Mouse (Mus musculus) yolk sac, embryonic 10.5 days (tissue): ENCODE results near the gene Creg2.
"Not testable (repeated sequence)": the region's sequence is repeated elsewhere in the genome, so short reads cannot be mapped to it uniquely, and the experiment has no call there.

Experiments used
- DNase-seq: peaks from one replicate; pipeline ENCODE4 v3.0.0-alpha.2; 2017; ENCODE audit warnings: low spot score

Creg2 gene

DNA sequence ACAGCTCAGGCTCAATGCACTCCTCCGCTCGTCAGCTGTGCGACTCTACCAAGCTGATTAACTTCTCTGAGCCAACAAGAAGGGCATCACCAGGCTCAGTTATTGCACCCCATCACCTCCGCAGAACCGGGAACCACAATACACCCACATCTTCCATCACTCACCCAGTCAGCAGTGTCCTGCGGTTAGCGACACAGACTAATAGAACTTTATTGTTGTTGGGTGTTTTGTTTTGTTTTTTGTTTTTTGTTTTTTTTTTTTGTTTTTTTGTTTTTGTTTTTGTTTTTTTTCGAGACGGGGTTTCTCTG, at the start of gene Creg2:
Creg2 (minus strand) TSS at position 234 of the 308 bp plus-strand sequence.
- no peak for DNase-seq

DNA sequence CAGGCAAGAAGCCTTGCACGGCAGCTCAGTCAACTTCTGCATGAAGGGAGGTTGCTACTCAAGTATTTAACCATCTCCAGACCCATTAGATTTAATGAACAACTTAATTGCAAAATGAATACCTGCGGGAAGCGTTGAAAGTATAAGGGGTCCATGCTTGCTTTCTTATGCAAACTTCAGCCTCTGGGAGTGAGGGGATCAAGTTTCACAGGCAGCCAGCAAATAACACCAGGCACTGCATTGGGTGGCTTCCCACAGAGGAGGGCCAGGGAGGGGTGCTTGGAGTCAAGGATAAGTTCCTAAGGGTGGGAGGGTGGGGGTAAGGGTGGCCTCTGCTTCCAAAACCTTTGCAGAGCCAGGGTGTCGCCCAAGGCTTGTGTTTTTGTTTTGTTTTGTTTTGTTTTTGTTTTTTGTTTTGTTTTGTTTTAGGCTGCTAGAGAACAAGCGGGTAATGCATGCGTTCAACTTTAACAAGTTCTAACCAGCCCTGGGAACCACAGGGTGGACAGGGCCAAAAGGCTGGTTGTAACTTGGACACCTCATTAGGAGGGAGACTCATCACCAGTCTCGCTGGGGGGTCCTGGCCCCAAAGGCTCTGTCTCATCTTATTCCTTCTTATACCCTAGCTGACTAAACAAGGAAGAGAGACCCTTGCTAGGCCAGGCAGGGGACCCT, 49.5 kb upstream of the Creg2 start:
- no peak for DNase-seq

DNA sequence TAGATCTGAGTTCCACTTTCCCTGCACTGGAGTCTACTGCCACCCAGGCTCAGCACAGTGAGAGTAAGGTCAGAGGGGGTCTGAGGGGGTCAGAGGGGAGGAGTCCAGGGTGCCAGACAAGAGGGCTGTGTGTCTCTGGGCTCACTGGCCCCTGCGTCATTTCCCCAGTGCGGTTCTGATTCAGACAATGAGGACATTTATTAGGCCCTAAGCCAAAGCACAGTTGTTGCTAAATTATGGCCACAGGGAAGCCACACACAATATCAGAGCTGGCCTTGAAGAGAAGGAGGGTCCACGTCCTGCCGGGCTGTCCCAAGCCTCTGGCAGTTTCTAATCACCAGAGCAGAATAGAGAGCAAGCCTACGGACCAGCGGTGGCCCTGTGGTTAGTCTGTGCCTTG, 47.2 kb upstream of the Creg2 start:
- DNase-seq, result no peak

DNA sequence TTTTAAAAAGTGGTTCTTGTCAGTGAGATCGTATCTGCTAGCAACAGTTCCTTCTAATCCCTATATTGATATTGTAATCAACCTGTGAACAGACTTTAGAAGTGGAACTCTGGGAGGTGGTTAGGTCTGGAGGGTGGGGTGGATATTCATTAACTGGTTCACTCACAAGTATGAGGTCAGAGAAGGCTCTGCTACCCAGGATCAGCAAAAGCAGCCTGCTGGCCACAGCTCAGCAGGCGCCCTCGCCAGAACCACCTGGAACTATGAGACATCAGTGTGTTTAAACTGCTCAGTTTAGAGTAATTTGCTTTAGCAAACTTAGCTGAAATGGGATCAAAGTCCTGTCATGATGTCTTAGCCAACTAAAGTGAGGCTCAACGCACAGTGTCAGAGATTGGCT, 43.9 kb upstream of the Creg2 start:
- peak; percentile 73 for DNase-seq

DNA sequence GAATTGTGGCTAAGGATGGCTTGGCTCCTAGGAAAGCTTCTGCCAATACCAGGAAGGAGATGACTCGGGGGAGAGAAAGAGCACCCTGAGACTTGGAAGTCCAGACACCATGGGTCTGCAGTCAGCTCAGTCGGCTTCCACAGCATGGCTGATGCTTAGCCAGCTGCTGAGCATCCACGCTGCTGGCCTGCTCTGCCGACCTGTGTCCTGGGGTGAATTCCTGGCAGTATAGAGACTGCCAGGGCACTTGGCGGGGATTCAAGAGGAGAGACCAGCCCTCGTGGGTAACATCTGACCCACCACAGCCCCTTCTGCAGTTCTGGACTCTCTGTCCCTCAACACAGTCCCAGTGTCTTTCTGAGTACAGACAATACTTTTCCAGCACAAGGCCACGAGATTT, 43.5 kb upstream of the Creg2 start:
- DNase-seq, result no peak

DNA sequence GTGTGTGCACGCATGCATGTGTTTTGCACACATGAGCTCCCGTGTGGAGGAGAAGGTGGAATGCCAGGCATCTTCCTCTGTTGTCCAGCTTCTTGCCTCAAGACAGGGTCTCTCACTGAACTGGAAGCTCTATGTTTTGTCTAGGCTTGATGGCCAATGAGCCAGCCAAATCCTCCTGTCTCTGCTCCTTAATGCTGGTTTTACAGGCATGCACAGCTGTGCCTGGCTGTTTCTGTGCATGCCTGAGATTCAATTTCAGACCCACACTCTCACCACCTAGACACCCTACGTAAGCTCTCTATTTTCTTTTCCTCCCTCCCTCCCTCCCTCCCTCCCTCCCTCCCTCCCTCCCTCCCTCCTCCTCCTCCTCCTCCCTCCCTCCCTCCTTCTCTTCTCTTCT, 40.7 kb upstream of the Creg2 start:
- no peak for DNase-seq

DNA sequence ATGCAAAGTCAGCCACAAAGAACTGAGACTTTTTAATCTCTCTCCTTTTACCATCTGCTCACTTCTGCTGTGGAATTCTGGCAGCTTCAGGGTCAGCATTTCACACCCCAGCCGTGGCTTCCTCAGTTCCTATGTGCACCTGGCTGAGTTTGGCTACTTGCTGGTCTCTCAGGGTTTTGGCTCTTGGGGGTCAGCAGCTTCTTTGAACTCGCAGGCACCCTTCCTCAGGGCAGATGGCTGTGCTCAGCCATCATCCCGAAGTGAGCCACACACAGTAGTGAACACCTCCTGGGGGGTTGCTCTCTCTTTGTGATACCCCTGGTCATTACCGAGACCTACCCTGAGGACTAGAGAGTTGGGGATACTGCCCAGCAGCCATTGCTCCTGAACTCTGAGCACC, 39.8 kb upstream of the Creg2 start:
- DNase-seq, result no peak

DNA sequence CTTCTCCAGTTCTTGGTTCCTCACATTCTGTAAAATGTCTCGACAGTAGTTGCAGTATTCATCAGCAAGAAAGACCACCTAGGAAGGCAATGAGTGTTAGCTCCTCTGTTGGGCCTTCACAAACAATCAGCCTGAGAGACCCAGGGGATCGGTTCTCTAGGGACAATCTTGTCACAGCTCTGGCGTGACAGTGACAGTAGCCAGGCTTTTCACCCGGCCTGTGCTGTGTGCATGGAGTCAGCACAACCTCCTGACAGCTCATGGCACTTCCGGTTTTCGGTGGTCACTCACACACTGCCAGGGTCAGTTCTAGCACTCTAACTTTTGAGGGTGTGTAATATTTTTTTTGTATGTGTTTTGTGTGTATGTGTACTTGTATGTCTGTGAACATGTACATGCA, 37.3 kb upstream of the Creg2 start:
- no peak for DNase-seq

DNA sequence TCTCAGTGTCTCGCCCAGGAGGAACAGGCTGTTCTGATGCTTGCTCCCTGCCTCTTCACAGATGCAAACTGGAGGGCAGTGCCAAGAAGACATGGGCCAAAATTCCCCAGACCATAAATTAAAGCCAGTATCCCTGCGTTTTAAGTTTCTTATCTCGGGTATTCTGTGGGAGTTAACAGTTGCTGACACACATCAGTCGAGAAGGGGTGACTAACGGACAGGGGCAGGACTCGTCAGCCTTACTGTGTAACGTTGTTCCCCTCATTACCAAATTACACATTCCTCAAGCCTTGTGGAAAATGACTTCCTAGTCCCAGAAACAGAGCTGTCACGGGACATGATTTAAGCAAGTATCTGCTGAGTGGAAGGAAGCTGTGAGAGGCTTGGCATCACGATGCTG, 36.0 kb upstream of the Creg2 start:
- DNase-seq, result no peak

DNA sequence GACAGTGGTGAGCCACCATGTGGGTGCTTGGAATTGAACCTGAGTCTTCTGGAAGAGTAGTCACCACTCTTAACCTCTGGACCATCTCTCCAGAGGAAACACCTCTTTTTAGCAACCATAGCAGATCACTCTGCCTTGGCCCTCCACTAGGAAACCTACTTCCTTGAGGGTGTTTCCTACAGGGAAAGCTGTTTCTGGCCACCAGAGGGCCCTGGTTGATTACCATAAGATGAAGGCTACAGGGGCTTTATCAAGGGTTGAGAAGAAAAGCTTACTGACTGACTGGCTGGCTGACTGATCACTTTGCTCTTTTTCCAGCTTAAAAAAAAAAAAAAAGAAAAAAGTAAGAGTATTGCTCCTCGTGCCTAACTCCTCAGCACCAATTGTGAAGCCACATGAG, 34.6 kb upstream of the Creg2 start:
- peak; percentile 62 for DNase-seq

DNA sequence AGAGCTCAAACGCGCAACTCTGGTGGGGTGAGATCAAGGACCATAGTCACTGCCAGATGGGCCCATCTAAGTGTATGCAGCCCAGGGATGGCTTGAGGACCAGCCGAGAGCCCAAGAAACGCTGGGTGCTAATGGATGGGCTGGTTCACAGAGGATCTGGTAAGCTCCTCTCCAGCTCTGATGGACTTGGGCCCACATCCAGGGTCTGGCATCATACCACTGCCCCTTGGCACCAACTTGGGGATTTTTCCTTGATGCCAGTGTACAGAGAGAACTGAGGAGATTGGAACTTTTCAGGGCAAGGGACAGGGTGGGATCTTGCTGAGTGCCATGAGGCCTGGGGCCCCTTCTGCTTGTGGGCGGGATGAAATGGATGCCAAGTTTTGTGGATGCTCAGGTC, 30.4 kb upstream of the Creg2 start:
- DNase-seq, result no peak

DNA sequence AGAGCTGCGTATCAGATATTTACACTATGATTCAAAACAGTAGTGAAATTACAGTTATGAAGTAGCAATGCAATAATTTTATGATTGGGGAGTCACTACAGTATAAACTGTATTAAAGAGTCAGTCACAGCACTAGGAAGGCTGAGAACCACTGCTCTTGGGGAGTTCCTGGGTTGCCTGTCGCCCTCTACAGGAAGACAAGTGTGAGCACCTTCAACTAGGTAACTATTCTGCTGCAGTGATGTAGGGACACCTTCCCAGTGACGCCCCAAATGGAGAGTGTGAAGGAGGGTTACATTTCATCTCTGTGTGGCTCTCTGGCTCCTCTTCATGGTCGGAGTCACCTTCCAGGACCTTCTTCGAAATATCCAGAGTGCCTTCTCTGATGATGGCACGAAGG, 29.3 kb upstream of the Creg2 start:
- DNase-seq, result no peak

DNA sequence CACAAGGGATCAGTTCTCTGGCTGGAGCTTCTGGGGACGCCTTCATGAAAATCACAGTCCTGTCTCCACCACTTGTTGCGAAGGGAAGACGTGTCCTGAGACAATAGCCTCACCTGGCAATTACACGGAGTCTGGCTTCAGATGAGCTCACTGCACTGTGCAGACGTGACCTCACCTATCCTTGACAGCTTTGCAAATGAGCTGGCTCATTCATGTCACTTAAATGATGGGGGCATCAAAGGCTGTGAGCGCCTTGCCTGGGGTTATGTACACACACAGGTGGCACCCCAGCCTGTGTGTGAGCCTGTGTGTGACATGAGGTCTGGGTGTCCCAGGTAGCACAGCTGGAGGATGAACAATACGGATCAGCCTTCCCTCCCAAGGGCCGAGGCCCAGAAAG, 27.6 kb upstream of the Creg2 start:
- DNase-seq, result no peak

DNA sequence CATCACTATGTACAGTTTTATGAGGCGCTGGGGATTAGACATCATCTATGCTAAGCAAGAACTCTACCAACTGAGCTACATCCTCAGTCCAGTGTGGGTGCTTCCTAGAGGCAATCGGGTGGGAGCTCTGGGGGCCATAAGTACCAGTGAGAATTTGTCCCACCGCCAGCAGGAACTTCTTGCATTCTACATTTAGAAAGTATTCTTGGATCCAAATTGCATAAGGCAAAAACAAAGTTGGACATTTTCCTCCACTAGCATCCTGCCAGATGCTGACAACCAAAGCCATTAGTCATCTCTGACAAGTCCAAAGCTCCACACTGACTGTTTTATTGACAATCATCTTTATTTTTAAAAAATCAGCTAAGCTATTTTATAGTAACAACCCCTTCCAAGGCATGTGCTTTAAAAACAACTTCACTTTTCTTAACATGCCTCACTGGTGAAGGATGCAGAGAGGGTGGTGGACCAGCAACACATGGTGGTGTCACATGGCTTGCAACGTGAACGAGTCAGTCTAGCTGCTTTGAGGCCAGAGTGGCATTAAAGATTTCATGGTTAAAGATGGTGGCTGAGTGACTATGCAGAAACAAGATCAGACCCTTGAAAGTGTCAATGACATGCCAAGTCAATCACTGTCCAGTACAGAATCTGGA, 25.1 kb upstream of the Creg2 start:
- DNase-seq, result no peak

DNA sequence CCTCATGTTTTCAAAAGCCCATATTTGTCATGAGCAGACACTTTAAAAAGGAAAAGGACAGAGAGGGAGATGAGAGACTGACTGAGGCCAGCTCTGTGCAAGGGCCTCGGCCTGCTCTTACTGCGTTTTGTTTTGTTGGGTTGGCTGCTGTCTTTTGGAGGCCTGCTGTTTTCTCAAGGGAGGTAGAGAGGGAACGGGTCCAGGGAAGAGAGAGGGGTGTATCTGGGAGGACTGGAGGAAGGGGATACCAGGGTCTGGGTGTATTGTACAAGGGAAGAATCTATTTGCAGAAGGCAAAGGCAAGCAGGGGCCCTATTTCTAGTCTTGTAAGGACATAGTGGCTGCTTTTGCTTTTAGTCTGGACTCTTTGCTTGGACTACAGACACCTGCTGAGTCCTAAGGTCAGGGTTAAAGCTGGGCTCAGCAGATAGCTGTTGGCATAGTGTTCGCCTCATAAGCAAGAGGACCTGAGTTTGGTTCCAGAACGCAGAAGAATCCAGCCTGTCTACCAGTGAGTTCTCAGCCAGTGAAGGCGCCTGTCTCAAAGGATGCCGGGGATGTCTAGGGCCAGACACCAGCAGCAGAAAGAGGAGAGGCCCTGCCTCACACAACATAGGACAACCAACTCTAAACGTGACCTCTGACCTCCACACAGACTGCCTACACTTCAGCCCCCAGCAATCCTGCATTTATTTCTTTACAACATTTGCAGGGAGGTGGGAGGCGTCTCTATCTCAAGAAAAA, 21.3 kb upstream of the Creg2 start:
- DNase-seq, result peak; percentile 54

DNA sequence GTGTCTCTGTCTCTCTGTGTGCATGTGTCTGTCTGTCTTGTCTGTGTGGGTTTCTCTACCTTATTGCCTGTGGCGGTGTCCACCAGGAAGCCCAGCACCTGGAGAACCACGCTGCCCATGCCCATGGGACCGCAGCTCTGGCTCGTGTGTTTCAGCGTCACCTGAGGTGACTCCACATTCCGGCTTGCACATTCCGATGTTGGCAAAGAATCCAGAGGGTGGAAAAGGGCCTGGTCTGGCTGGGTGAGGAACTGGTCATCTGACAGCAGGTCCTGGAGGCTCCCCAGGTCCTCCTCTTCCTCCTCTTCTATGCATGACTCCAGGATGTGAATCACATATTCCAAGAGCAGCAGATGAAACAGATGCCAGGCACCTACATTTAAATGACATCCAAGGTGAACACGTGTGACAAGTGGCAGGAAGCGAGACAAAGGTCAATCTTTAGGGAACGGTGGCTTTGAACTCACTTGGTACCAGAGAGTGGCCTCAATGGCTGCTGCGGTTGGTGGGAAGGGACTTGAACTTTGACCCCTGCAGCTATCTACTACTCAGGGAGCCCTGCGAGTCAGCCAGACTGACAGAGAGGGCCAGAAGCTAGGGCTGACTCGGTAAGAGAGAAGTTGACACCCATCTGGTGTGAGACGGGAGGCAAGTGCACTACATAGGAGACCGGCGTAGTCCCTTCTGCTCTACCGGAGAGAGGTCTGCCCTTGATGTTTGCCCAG, 19.1 kb upstream of the Creg2 start:
- peak; percentile 32 for DNase-seq

DNA sequence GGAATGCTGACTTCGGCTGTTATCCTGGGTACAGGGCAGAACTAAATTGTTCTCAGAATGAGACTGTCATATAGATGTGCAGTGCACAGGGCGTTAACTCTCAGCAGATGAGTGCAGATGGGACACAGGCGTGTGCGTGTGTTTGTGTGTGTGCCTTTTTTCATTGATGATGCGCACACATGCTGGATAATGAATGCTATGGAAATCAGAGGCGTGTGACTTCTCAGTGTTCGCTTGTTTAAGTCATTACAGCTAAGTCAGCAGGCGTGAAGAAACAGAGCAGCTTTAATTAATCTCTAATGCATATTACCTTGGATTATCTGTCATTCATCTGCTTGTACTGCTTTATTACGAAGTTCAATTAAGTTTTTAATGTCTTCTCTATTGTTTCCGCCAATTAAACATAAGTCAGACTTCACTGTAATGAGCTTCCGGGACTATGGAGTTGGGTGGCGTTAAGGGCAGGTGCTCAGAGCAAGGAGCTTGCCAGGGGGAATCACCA, 15.5 kb upstream of the Creg2 start:
- no peak for DNase-seq

DNA sequence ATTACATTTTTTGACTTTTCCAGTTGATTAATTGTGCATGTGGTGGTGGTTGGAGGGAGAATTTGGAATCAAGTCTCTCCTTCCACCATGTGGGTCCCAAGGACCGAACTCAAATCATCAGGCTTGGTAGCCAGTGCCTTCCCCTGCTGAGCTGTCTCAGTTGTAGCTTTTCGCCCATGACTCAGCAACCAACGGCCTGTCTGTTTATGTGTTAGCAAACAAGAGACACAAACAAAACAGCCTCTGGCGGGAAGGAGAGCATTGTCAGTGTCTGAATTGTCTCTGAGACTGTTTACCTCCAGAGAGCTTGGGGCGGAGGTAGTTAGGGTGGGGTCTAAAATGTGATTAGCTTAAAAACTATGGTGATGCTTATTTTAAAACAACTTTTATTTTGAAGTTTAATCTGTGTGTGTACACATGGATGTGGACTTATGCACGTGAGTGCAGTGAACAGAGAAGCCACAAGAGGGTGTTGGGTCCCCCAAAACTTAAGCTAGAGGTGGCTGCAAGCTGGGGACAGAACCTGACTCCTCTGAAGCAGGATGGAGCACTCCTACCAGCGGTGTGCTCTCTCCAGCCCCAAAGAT, 12.9 kb upstream of the Creg2 start:
- DNase-seq, result no peak

DNA sequence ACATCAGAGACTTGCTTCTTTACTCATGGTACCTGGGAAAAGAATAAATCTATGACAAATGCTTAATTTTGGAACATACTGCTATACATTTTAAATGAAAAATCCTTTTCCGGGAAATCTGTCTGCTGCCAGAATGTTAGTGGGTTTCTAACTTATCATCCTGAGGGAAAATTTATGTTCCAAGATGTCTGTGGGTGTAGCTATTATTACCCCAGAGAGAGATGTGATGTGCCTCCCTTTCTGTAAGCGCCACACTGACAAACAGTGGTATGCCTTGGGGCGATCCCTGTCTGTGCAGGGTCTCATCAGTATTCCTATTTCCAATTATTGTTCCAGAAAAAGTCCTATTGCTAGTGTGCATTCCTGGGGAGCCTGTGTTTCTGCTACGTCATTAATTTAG, 11.8 kb upstream of the Creg2 start:
- DNase-seq, result no peak

DNA sequence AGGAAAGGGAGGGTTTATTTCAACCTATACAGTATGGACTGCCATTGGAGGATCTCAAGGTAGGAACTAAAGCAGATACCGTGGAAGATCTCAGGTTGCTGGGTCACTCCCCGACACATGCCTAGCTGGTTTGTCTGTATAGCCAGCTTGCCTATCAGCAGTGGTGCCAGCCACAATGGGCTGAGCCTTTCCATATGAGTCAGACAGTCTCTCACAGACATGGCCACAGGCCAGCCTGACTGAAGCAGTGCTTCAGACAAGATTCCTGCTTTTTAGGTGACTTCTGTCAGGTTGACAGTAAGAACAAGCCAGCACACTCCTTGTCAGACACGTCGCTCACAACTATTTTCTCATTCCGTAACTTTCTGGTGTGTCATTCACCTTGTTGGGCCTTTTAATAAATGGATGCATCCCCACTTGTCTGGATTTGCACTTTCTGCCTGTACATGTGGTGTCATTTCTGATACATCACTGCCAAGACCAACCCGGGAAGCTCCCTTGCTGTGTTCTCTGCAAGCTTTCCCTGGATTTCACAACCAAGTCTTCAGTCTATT, 5.8 kb upstream of the Creg2 start:
- no peak for DNase-seq

DNA sequence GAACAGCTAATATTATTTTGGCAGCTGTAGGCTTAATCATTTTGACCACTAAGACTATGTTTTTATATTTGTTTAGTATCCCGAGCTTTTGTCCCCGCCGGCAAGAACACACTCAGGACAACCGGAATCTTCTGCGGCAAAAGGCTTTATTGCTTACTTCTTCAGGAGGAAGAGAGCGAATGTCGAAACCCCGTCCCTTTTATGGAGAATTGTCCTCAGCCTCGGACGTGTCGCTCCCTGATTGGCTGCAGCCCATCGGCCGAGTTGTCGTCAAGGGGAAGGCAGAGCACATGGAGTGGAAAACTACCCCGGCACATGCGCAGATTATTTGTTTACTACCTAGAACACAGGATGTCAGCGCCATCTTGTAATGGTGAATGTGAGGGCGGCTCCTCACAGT, 3.6 kb upstream of the Creg2 start:
- not testable (repeated sequence) for DNase-seq

DNA sequence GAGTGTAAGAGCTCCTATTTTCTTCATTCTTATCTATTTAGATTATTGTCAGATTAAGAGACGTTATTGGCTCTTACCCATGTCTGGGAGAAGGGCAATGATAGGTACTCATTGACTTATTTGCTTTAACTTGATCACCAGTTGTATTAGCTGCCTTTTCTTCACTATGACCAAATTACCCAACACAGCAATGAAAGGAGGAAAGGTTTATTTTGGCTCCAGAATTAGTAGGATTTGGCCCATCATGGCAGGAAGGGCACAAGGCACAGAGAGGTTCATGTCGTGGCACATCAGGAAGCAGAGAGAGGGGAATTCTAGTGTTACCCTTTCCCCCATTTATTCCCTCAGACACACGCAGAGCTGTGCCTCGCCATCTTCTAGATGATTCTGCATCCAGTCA, 1.8 kb upstream of the Creg2 start:
- DNase-seq, result no peak
